Mouse (Mus musculus) liver, embryonic 14.5 days (tissue): ENCODE measurements at regions not wholly inside any gene's neighbourhood (a gene's known extent, or its start where the extent isn't known, plus 50 kb on each side); places are given as distances from the start of the nearest gene placed in this dataset.

Experiments
- ATAC-seq: fragments of 200-750 bp; cut with Nextera tagmentation; 2 replicates; pipeline ENCODE4 v1.8.0; 2017; ENCODE audit warnings: moderate number of reproducible peaks, mild to moderate bottlenecking, moderate library complexity; ENCODE audit not compliant: insufficient read depth
- DNase-seq, 3 experiments: peaks; one replicate each; pipeline ENCODE4 v3.0.0-alpha.2; 2012 to 2013; ENCODE audit warnings: low read depth in 3 of 3, low spot score in 3 of 3
- H3K27ac ChIP-seq: fragments of 300-500 bp; sonication (generic); 2 replicates; pipeline ENCODE4 v1.5.1; 2014; ENCODE audit warnings: moderate library complexity, mild to moderate bottlenecking, control low read depth, inconsistent platforms
- H3K27me3 ChIP-seq: fragments of 300-500 bp; sonication (generic); 2 replicates; pipeline ENCODE4 v1.6.1; 2014; ENCODE audit warnings: mild to moderate bottlenecking, low read length, moderate library complexity; ENCODE audit not compliant: control insufficient read depth, insufficient read depth
- H3K36me3 ChIP-seq: fragments of 300-500 bp; sonication (generic); replicated peaks from 2 replicates; pipeline ENCODE4 v1.6.1; 2014; ENCODE audit warnings: low read depth; ENCODE audit not compliant: control insufficient read depth, insufficient read depth
- H3K4me1 ChIP-seq, 2 experiments: fragments of 200-500 bp in 1 of 2; fragments of 300-500 bp in 1 of 2; sonication (generic) in 1 of 2; replicated peaks; 2 replicates each; pipeline ENCODE4 v1.6.1; 2012 to 2014; ENCODE audit warnings: antibody characterized with exemption in 1 of 2, inconsistent platforms in 1 of 2, low read length in 1 of 2; ENCODE audit not compliant: control insufficient read depth in 2 of 2, insufficient read depth in 2 of 2
- H3K4me2 ChIP-seq: fragments of 300-500 bp; sonication (generic); 2 replicates; pipeline ENCODE4 v1.6.1; 2014; ENCODE audit warnings: low read depth, mild to moderate bottlenecking, control low read depth, moderate library complexity
- H3K4me3 ChIP-seq, 2 experiments: fragments of 200-500 bp in 1 of 2; fragments of 300-500 bp in 1 of 2; sonication (generic) in 1 of 2; 2 replicates each; pipeline ENCODE4 v1.5.1; 2012 to 2014; ENCODE audit warnings: low read depth in 2 of 2, low read length in 2 of 2, mild to moderate bottlenecking in 2 of 2, control low read depth in 1 of 2, inconsistent platforms in 1 of 2, moderate library complexity in 1 of 2; ENCODE audit not compliant: insufficient read depth in 1 of 2
- H3K9ac ChIP-seq: fragments of 300-500 bp; sonication (generic); replicated peaks from 2 replicates; pipeline ENCODE4 v1.6.1; 2014; ENCODE audit warnings: mild to moderate bottlenecking, control low read depth, moderate library complexity
- H3K9me3 ChIP-seq: fragments of 300-500 bp; sonication (generic); 2 replicates; pipeline ENCODE4 v1.6.1; 2016; ENCODE audit warnings: low read length, mixed read lengths; ENCODE audit not compliant: control insufficient read depth
- CTCF ChIP-seq: IDR thresholded peaks from 2 replicates; pipeline ENCODE4 v1.5.1; 2016; ENCODE audit warnings: antibody characterized with exemption, low read depth, control low read depth
- EP300 ChIP-seq: IDR thresholded peaks from 2 replicates; pipeline ENCODE4 v1.6.1; 2016; ENCODE audit warnings: antibody characterized with exemption, low read depth
- WGBS: fragments of 180-500 bp; shearing (Covaris S2); extraction: QIAGEN DNeasy Blood & Tissue Kit; methylation state at CpG from one replicate; pipeline ENCODE4 v1.1.7; 2014; ENCODE audit not compliant: insufficient replicate concordance; 5-methylcytosine and 5-hydroxymethylcytosine counted together

- Histone ChIP-seq H3K4me3 (no peak overlapping the region), H3K9me3 (no peaks in the 10 kb centered on the region), H3K4me1 (no peaks in the 10 kb centered on the region), H3K36me3 (no peaks in the 10 kb centered on the region), H3K27ac (no peak overlapping the region), H3K9ac (no peak overlapping the region), H3K4me2 (no peak overlapping the region), H3K27me3 (no peaks in the 10 kb centered on the region)
- DNase-seq (no peak), ATAC-seq (no peak)
- WGBS, result 41% methylated on average over 3 of the region's 3 CpGs
- no peak for TF ChIP-seq EP300
- no peak for TF ChIP-seq CTCF
These were observed 269.2 kb downstream of the Agtpbp1 start for GRCm38 (mm10) chr13:59315811-59316210.

GRCm38 (mm10) chr13:59314419-59314818, 270.6 kb downstream of the Agtpbp1 start:
- no peak for DNase-seq

DNA sequence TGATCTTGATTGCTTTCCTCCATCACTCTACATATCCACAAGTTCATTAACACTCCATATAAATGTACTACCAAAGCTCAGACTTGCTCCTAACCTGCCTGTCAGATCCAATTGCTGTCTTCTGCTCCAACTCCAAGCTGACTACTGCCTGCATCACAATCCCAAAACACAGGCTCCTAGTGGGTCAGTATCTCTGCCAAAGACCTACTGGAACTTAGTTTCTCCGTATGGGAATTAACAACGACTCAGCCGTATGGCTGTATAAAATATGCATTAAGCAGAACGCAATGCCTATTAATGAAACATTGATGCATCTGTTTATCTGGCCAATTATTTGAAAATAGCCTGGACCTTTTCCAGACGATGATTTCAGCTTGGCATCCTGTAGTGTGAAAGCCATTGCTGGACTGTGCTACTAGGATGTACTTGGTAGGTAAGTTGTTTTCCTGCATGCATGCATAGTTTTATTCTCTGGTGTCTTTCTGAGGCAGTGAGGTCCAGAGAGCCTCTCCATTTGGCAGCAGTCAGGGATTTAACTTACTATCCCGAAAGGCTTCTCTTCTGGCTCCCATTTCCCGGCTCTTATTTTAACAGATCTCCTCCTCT, 271.2 kb downstream of the Agtpbp1 start:
- Histone ChIP-seq H3K9me3 (no peaks in the 10 kb centered on the region), H3K27ac (no peak overlapping the region), H3K4me1 (no peaks in the 10 kb centered on the region), H3K9ac (no peak overlapping the region), H3K36me3 (no peaks in the 10 kb centered on the region), H3K27me3 (no peaks in the 10 kb centered on the region), H3K4me2 (no peak overlapping the region), H3K4me3 (no peak overlapping the region)
- no peak for ATAC-seq
- TF ChIP-seq EP300 (no peak), CTCF (no peak)
- WGBS, result 76% methylated on average over 7 of the region's 7 CpGs
- no peak for DNase-seq

More at GRCm38 (mm10) chr13:59314419-59314818, 270.6 kb downstream of the Agtpbp1 start:
- no peak for ATAC-seq
- Histone ChIP-seq H3K36me3 (no peaks in the 10 kb centered on the region), H3K9me3 (no peaks in the 10 kb centered on the region), H3K4me1 (no peaks in the 10 kb centered on the region), H3K27ac (no peak overlapping the region), H3K9ac (no peak overlapping the region), H3K4me3 (no peak overlapping the region), H3K27me3 (no peaks in the 10 kb centered on the region), H3K4me2 (no peak overlapping the region)
- WGBS, result 34% methylated on average over 1 of the region's 1 CpGs
- peak; percentile 59 for TF ChIP-seq CTCF
- TF ChIP-seq EP300, result no peak

DNA sequence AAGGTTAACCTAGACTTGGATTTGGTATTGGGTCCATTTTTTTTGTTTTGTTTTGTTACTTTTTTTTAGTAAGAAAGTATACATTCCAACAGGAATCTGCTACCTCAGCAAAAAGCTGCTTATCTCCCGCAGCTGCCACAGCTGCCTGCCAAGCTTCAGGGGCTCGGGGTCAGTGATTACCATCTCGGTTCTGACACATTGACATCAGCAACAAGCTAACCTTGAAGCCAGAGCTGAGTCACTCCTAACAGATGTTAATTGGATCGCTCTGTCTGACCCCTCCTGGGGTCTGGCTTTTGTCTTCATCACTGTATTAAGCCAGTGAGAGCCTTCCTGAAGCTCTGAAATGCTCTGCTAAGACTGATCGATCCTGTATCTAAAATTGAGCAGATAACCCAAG, 292.1 kb downstream of the Agtpbp1 start:
- WGBS, result 12% methylated on average over 5 of the region's 5 CpGs

DNA sequence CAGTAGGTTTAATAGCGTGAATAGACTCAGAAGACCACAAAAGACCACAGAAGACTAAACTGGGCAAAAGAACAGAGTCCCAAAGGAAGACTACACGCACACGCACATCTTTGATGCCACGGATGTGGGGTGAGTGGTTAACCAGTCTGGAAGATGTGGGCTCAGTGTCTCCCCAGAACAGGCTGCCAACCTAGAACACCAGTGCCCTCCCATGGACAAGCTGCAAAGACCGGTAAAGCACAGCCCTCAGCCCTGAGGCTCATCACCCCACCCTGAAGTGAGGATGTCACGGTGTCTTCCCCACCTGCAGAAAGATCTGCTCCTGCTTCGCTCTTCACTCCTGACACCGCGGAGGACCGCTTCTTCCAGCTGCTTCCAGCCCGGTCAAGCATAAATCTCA, 295.9 kb downstream of the Agtpbp1 start:
- Histone ChIP-seq H3K9me3 (no peaks in the 10 kb centered on the region; the same call in 1 of the 2 replicates), H3K4me3 (no peak overlapping the region), H3K27me3 (no peaks in the 10 kb centered on the region), H3K36me3 (no peaks in the 10 kb centered on the region), H3K9ac (no peak overlapping the region), H3K27ac (no peak overlapping the region), H3K4me1 (no peaks in the 10 kb centered on the region), H3K4me2 (no peak overlapping the region)
- DNase-seq (no peak), ATAC-seq (no peak)
- WGBS, result 64% methylated on average over 11 of the region's 11 CpGs
- TF ChIP-seq CTCF (no peak), EP300 (no peak)

More for the DNA sequence above, 292.1 kb downstream of the Agtpbp1 start:
- ATAC-seq (no peak), DNase-seq (no peak)
- no peak overlapping the region for H3K4me2 ChIP-seq
- TF ChIP-seq EP300 (no peak), CTCF (no peak)
- no peak overlapping the region for H3K27ac ChIP-seq
- no peak overlapping the region for H3K9ac ChIP-seq
- H3K4me1 ChIP-seq, result no peaks in the 10 kb centered on the region
- no peaks in the 10 kb centered on the region for H3K36me3 ChIP-seq
- no peaks in the 10 kb centered on the region for H3K27me3 ChIP-seq
- no peak overlapping the region for H3K4me3 ChIP-seq
- H3K9me3 ChIP-seq, result no peaks in the 10 kb centered on the region
